Mouse (Mus musculus): ENCODE measurements around the gene 3110082I17Rik. TPM values are rescaled to one million over a fixed set of nuclear protein-coding genes. Genes with fewer than 3 reads are reported as not detected.

Gene 3110082I17Rik
- polyA plus RNA-seq, 1 experiment from 2014 or later = 21.3 TPM

MicroRNAs within 50 kb of the gene (microRNA counts, 519-probe panel; counts per million panel counts)
- microRNA mmu-miR-339-3p = not detected
- not detected for microRNA mmu-miR-339-5p

Small RNA genes lying within 50 kb of the gene (microRNA-seq; reads per million reads assigned to microRNA genes)
- gene Mir339 = 588 reads per million, percentile 75 among the genes with 10 or more reads in this experiment

Other genes starting within 250 kb of the 3110082I17Rik start
- 151 and 158 TPM in 2 replicates for gene Get4, start 208.2 kb downstream of the 3110082I17Rik start, polyA plus RNA-seq (2016; fragmentation: Nextera tagmentation; extraction: Ambion mirVana)
- gene Adap1, start 134.9 kb downstream of the 3110082I17Rik start, polyA plus RNA-seq (2016; fragmentation: Nextera tagmentation; extraction: Ambion mirVana) = 1.1 and 2.1 TPM in 2 replicates
- gene Cox19, start 109.1 kb downstream of the 3110082I17Rik start, polyA plus RNA-seq (2016; fragmentation: Nextera tagmentation; extraction: Ambion mirVana) = 66.2 and 72.6 TPM in 2 replicates
- gene Cyp2w1, start 107.9 kb downstream of the 3110082I17Rik start, polyA plus RNA-seq (2016; fragmentation: Nextera tagmentation; extraction: Ambion mirVana) = not detected in 2 replicates
- 8.2 and 8.5 TPM in 2 replicates for gene Gpr146, start 82.8 kb downstream of the 3110082I17Rik start, polyA plus RNA-seq (2016; fragmentation: Nextera tagmentation; extraction: Ambion mirVana)
- 0.10 and 0.36 TPM in 2 replicates for gene C130050O18Rik, start 55.2 kb downstream of the 3110082I17Rik start, polyA plus RNA-seq (2016; fragmentation: Nextera tagmentation; extraction: Ambion mirVana)
- 0.79 and 0.96 TPM in 2 replicates for gene Gper1, start 37.4 kb downstream of the 3110082I17Rik start, polyA plus RNA-seq (2016; fragmentation: Nextera tagmentation; extraction: Ambion mirVana)
- 11.2 and 12.7 TPM in 2 replicates for gene Zfand2a, start 24.0 kb upstream of the 3110082I17Rik start, polyA plus RNA-seq (2016; fragmentation: Nextera tagmentation; extraction: Ambion mirVana)
- gene Uncx, start 83.0 kb upstream of the 3110082I17Rik start, polyA plus RNA-seq (2016; fragmentation: Nextera tagmentation; extraction: Ambion mirVana) = 0.09 TPM in 1 of 2 replicates, not detected in the other